Mouse (Mus musculus) embryonic facial prominence, embryonic 14.5 days (tissue): ENCODE data around the gene Tmem170b. TPM values are rescaled to one million over a fixed set of nuclear protein-coding genes. Genes with fewer than 3 reads are reported as not detected.

Source experiments
- ATAC-seq: fragments of 200-750 bp; cut with Nextera tagmentation; 2 replicates; pipeline ENCODE4 v1.8.0; 2017; ENCODE audit warnings: low read depth, moderate number of reproducible peaks, moderate TSS enrichment
- DNase-seq: peaks from one replicate; pipeline ENCODE4 v3.0.0-alpha.2; 2015; ENCODE audit warnings: low spot score
- H3K27ac ChIP-seq: fragments of 300-500 bp; sonication (generic); replicated peaks from 2 replicates; pipeline ENCODE4 v1.5.1; 2014; ENCODE audit warnings: low read depth, mild to moderate bottlenecking, low read length, moderate library complexity
- H3K27me3 ChIP-seq: fragments of 300-500 bp; sonication (generic); replicated peaks from 2 replicates; pipeline ENCODE4 v1.6.1; 2014; ENCODE audit warnings: low read length; ENCODE audit not compliant: control insufficient read depth, insufficient read depth
- H3K36me3 ChIP-seq: fragments of 300-500 bp; sonication (generic); 2 replicates; pipeline ENCODE4 v1.6.1; 2014; ENCODE audit warnings: low read length, mixed read lengths; ENCODE audit not compliant: control insufficient read depth, insufficient read depth
- H3K4me1 ChIP-seq: fragments of 300-500 bp; sonication (generic); 2 replicates; pipeline ENCODE4 v1.6.1; 2014; ENCODE audit warnings: antibody characterized with exemption, low read length; ENCODE audit not compliant: control insufficient read depth, insufficient read depth
- H3K4me2 ChIP-seq: fragments of 300-500 bp; sonication (generic); 2 replicates; pipeline ENCODE4 v1.6.1; 2014; ENCODE audit warnings: low read depth, mild to moderate bottlenecking, low read length, moderate library complexity, mixed read lengths
- H3K4me3 ChIP-seq: fragments of 300-500 bp; sonication (generic); 2 replicates; pipeline ENCODE4 v1.5.1; 2014; ENCODE audit warnings: low read depth, mild to moderate bottlenecking, low read length
- H3K9ac ChIP-seq: fragments of 300-500 bp; sonication (generic); 2 replicates; pipeline ENCODE4 v1.6.1; 2014; ENCODE audit warnings: low read depth, mild to moderate bottlenecking, low read length, moderate library complexity, mixed read lengths
- H3K9me3 ChIP-seq: fragments of 300-500 bp; sonication (generic); 2 replicates; pipeline ENCODE4 v1.6.1; 2016; ENCODE audit warnings: low read length; ENCODE audit not compliant: control insufficient read depth
- WGBS: fragments of 180-500 bp; shearing (Covaris S2); extraction: QIAGEN DNeasy Blood & Tissue Kit; methylation state at CpG from one replicate; pipeline ENCODE4 v1.1.7; 2014; 5-methylcytosine and 5-hydroxymethylcytosine counted together
- polyA plus RNA-seq: library from polyadenylated mRNA; unstranded; fragments of >200 nt; fragmentation: Nextera tagmentation; extraction: Ambion mirVana; gene quantifications from 2 replicates; pipeline ENCODE4 v1.2.1, GENCODE M21; 2014

The Tmem170b gene
- polyA plus RNA-seq, 1 experiment from 2014 or later: 14.9 TPM

- Histone ChIP-seq H3K4me1 (no peaks in the 10 kb centered on the region), H3K36me3 (no peaks in the 10 kb centered on the region), H3K9ac (no peak overlapping the region), H3K27me3 (no peaks in the 10 kb centered on the region), H3K9me3 (no peaks in the 10 kb centered on the region), H3K4me2 (no peak overlapping the region), H3K4me3 (no peak overlapping the region), H3K27ac (no peak overlapping the region)
- 78% methylated on average over 4 of the region's 4 CpGs for WGBS
- ATAC-seq: no peak
- DNase-seq: no peak
Measured at GRCm38 (mm10) chr13:41620132-41620531, 14.4 kb downstream of the Tmem170b start.

- H3K4me3 ChIP-seq: no peak overlapping the region
- H3K27me3 ChIP-seq: no peaks in the 10 kb centered on the region
- H3K9me3 ChIP-seq: no peaks in the 10 kb centered on the region
- WGBS: 96% methylated on average over 1 of the region's 1 CpGs
- no peak overlapping the region for H3K4me2 ChIP-seq
- no peak overlapping the region for H3K9ac ChIP-seq
- H3K36me3 ChIP-seq: no peaks in the 10 kb centered on the region
- 0 out of 2 replicates have a peak, but pooled peaks cover 8% of the 10 kb centered on the region for H3K4me1 ChIP-seq
- ATAC-seq: no peak
- DNase-seq: no peak
- no peak overlapping the region for H3K27ac ChIP-seq
Measured at GRCm38 (mm10) chr13:41624123-41624522, 18.4 kb downstream of the Tmem170b start.

GRCm38 (mm10) chr13:41625248-41625647 lies 19.5 kb downstream of the Tmem170b start:
- no peak overlapping the region for H3K4me2 ChIP-seq
- no peak overlapping the region for H3K4me3 ChIP-seq
- 0 out of 2 replicates have a peak, but pooled peaks cover 8% of the 10 kb centered on the region for H3K4me1 ChIP-seq
- DNase-seq (no peak), ATAC-seq (no peak)
- no peaks in the 10 kb centered on the region for H3K36me3 ChIP-seq
- WGBS: 86% methylated on average over 3 of the region's 3 CpGs
- H3K9me3 ChIP-seq: no peaks in the 10 kb centered on the region
- H3K9ac ChIP-seq: no peak overlapping the region
- no peak overlapping the region for H3K27ac ChIP-seq
- no peaks in the 10 kb centered on the region for H3K27me3 ChIP-seq

- Histone ChIP-seq H3K4me3 (no peak overlapping the region), H3K27ac (no peak overlapping the region), H3K27me3 (no peaks in the 10 kb centered on the region), H3K9me3 (no peaks in the 10 kb centered on the region), H3K4me2 (no peak overlapping the region), H3K36me3 (no peaks in the 10 kb centered on the region), H3K9ac (no peak overlapping the region), H3K4me1 (0 out of 2 replicates have a peak, but pooled peaks cover 8% of the 10 kb centered on the region)
- 46% methylated on average over 3 of the region's 3 CpGs for WGBS
- peak; percentile 71 for ATAC-seq
- DNase-seq: peak; percentile 14
Measured at GRCm38 (mm10) chr13:41627277-41627916, 21.7 kb downstream of the Tmem170b start.

GRCm38 (mm10) chr13:41634401-41634818 lies 28.7 kb downstream of the Tmem170b start:
- no peak overlapping the region for H3K9ac ChIP-seq
- H3K4me3 ChIP-seq: no peak overlapping the region
- WGBS: 18% methylated on average over 13 of the region's 13 CpGs
- peak; percentile 59 for DNase-seq
- no peak overlapping the region for H3K4me2 ChIP-seq
- H3K27ac ChIP-seq: no peak overlapping the region
- H3K27me3 ChIP-seq: no peaks in the 10 kb centered on the region
- peak; percentile 82; the same call in 1 of the 2 replicates for ATAC-seq
- H3K36me3 ChIP-seq: no peaks in the 10 kb centered on the region
- no peaks in the 10 kb centered on the region for H3K4me1 ChIP-seq
- no peaks in the 10 kb centered on the region for H3K9me3 ChIP-seq

- Histone ChIP-seq H3K4me3 (no peak overlapping the region), H3K27ac (no peak overlapping the region), H3K36me3 (no peaks in the 10 kb centered on the region), H3K27me3 (no peaks in the 10 kb centered on the region), H3K9me3 (no peaks in the 10 kb centered on the region), H3K4me1 (no peaks in the 10 kb centered on the region), H3K9ac (no peak overlapping the region), H3K4me2 (no peak overlapping the region)
- DNase-seq (no peak), ATAC-seq (no peak)
- 85% methylated on average over 4 of the region's 4 CpGs for WGBS
Measured at GRCm38 (mm10) chr13:41638083-41638482, 32.4 kb downstream of the Tmem170b start.

GRCm38 (mm10) chr13:41642851-41643250 lies 37.1 kb downstream of the Tmem170b start:
- Histone ChIP-seq H3K27ac (no peak overlapping the region), H3K9ac (no peak overlapping the region), H3K4me3 (no peak overlapping the region), H3K4me1 (no peaks in the 10 kb centered on the region), H3K36me3 (no peaks in the 10 kb centered on the region), H3K27me3 (no peaks in the 10 kb centered on the region), H3K9me3 (no peaks in the 10 kb centered on the region), H3K4me2 (no peak overlapping the region)
- ATAC-seq (no peak), DNase-seq (peak; percentile 62)
- 16% methylated on average over 6 of the region's 6 CpGs for WGBS

- WGBS: 49% methylated on average over 7 of the region's 7 CpGs
- Histone ChIP-seq H3K4me2 (no peak overlapping the region), H3K9me3 (no peaks in the 10 kb centered on the region), H3K4me3 (no peak overlapping the region), H3K9ac (no peak overlapping the region), H3K27ac (no peak overlapping the region; the same call in 1 of the 2 replicates), H3K27me3 (no peaks in the 10 kb centered on the region), H3K36me3 (no peaks in the 10 kb centered on the region), H3K4me1 (no peaks in the 10 kb centered on the region)
- ATAC-seq (peak; percentile 75), DNase-seq (peak; percentile 72)
Measured at GRCm38 (mm10) chr13:41643798-41644197, 38.1 kb downstream of the Tmem170b start.
